Mouse (Mus musculus): Measurements from ENCODE around the gene Syt8. TPM values are rescaled to one million over a fixed set of nuclear protein-coding genes. Genes with fewer than 3 reads are reported as not detected.
"Not testable (repeated sequence)": the region's sequence is repeated elsewhere in the genome, so short reads cannot be mapped to it uniquely, and the experiment has no call there.

The Syt8 gene
- polyA plus RNA-seq, 1 experiment from 2014 or later = 0.60 TPM

GRCm38 (mm10) chr7:142394261-142395190, 40.1 kb upstream of the Syt8 start:
- no peaks in the 10 kb centered on the region for H3K27me3 ChIP-seq
- H3K4me1 ChIP-seq (replicated peaks) = no peaks in the 10 kb centered on the region
- no peaks in the 10 kb centered on the region for H3K9me3 ChIP-seq
- no peak overlapping the region for H3K4me2 ChIP-seq
- 68% methylated on average over 6 of the region's 6 CpGs for WGBS
- ATAC-seq (ENCODE audit: insufficient number of reproducible peaks, insufficient read depth, low FRiP score, low TSS enrichment, low read depth) = no peak
- H3K27ac ChIP-seq = no peak overlapping the region
- H3K36me3 ChIP-seq = no peaks in the 10 kb centered on the region
- no peak overlapping the region for H3K9ac ChIP-seq (replicated peaks)
- H3K4me3 ChIP-seq (replicated peaks) = no peak overlapping the region

GRCm38 (mm10) chr7:142395472-142395871, 39.2 kb upstream of the Syt8 start:
- H3K4me3 ChIP-seq (replicated peaks) = no peak overlapping the region

GRCm38 (mm10) chr7:142396611-142397010, 38.0 kb upstream of the Syt8 start:
- WGBS = 98% methylated on average over 1 of the region's 1 CpGs
- Histone ChIP-seq H3K27ac (no peak overlapping the region), H3K4me1 (replicated peaks) (peaks cover 4% of the 10 kb centered on the region), H3K27me3 (no peaks in the 10 kb centered on the region), H3K4me3 (replicated peaks) (no peak overlapping the region), H3K9ac (replicated peaks) (no peak overlapping the region), H3K9me3 (no peaks in the 10 kb centered on the region), H3K36me3 (no peaks in the 10 kb centered on the region), H3K4me2 (no peak overlapping the region)
- ATAC-seq (ENCODE audit: insufficient number of reproducible peaks, insufficient read depth, low FRiP score, low TSS enrichment, low read depth) = no peak

More at GRCm38 (mm10) chr7:142395472-142395871, 39.2 kb upstream of the Syt8 start:
- Histone ChIP-seq H3K9ac (replicated peaks) (no peak overlapping the region), H3K36me3 (no peaks in the 10 kb centered on the region), H3K9me3 (no peaks in the 10 kb centered on the region), H3K27ac (no peak overlapping the region), H3K4me2 (no peak overlapping the region), H3K4me1 (replicated peaks) (no peaks in the 10 kb centered on the region), H3K27me3 (no peaks in the 10 kb centered on the region)
- ATAC-seq (ENCODE audit: insufficient number of reproducible peaks, insufficient read depth, low FRiP score, low TSS enrichment, low read depth) = no peak
- 90% methylated on average over 4 of the region's 4 CpGs for WGBS

- 67% methylated on average over 2 of the region's 2 CpGs for WGBS
- no peak for ATAC-seq (ENCODE audit: insufficient number of reproducible peaks, insufficient read depth, low FRiP score, low TSS enrichment, low read depth)
- peaks cover 4% of the 10 kb centered on the region for H3K4me1 ChIP-seq (replicated peaks)
Observed at GRCm38 (mm10) chr7:142398052-142398451, 36.6 kb upstream of the Syt8 start.

GRCm38 (mm10) chr7:142399250-142399649, 35.4 kb upstream of the Syt8 start:
- Histone ChIP-seq H3K27me3 (no peaks in the 10 kb centered on the region), H3K9me3 (no peaks in the 10 kb centered on the region), H3K4me2 (no peak overlapping the region), H3K9ac (replicated peaks) (no peak overlapping the region), H3K36me3 (no peaks in the 10 kb centered on the region), H3K27ac (no peak overlapping the region), H3K4me3 (replicated peaks) (no peak overlapping the region), H3K4me1 (replicated peaks) (peaks cover 4% of the 10 kb centered on the region)
- no peak for ATAC-seq (ENCODE audit: insufficient number of reproducible peaks, insufficient read depth, low FRiP score, low TSS enrichment, low read depth)
- WGBS = 65% methylated on average over 1 of the region's 1 CpGs

More at GRCm38 (mm10) chr7:142398052-142398451, 36.6 kb upstream of the Syt8 start:
- Histone ChIP-seq H3K4me2 (no peak overlapping the region), H3K27ac (no peak overlapping the region), H3K9ac (replicated peaks) (no peak overlapping the region), H3K27me3 (no peaks in the 10 kb centered on the region), H3K4me3 (replicated peaks) (no peak overlapping the region), H3K9me3 (no peaks in the 10 kb centered on the region), H3K36me3 (no peaks in the 10 kb centered on the region)

GRCm38 (mm10) chr7:142400112-142400749, 34.4 kb upstream of the Syt8 start:
- no peak overlapping the region for H3K9ac ChIP-seq (replicated peaks)
- H3K9me3 ChIP-seq = no peaks in the 10 kb centered on the region
- no peak for ATAC-seq (ENCODE audit: insufficient number of reproducible peaks, insufficient read depth, low FRiP score, low TSS enrichment, low read depth)
- no peak overlapping the region for H3K4me2 ChIP-seq
- peaks cover 4% of the 10 kb centered on the region for H3K4me1 ChIP-seq (replicated peaks)
- no peak overlapping the region for H3K27ac ChIP-seq
- H3K27me3 ChIP-seq = no peaks in the 10 kb centered on the region
- H3K4me3 ChIP-seq (replicated peaks) = no peak overlapping the region
- no peaks in the 10 kb centered on the region for H3K36me3 ChIP-seq
- WGBS = 68% methylated on average over 7 of the region's 7 CpGs

- no peak for ATAC-seq (ENCODE audit: insufficient number of reproducible peaks, insufficient read depth, low FRiP score, low TSS enrichment, low read depth)
- Histone ChIP-seq H3K27me3 (no peaks in the 10 kb centered on the region), H3K4me1 (replicated peaks) (peaks cover 4% of the 10 kb centered on the region), H3K4me2 (no peak overlapping the region), H3K9ac (replicated peaks) (no peak overlapping the region), H3K9me3 (no peaks in the 10 kb centered on the region), H3K36me3 (no peaks in the 10 kb centered on the region), H3K27ac (no peak overlapping the region), H3K4me3 (replicated peaks) (no peak overlapping the region)
- WGBS = 46% methylated on average over 7 of the region's 7 CpGs
Observed at GRCm38 (mm10) chr7:142400750-142401142, 33.9 kb upstream of the Syt8 start.

GRCm38 (mm10) chr7:142403591-142403990, 31.1 kb upstream of the Syt8 start:
- Histone ChIP-seq H3K4me1 (replicated peaks) (peaks cover 4% of the 10 kb centered on the region), H3K36me3 (no peaks in the 10 kb centered on the region), H3K9me3 (no peaks in the 10 kb centered on the region), H3K9ac (replicated peaks) (no peak overlapping the region), H3K27me3 (no peaks in the 10 kb centered on the region), H3K27ac (no peak overlapping the region), H3K4me2 (no peak overlapping the region), H3K4me3 (replicated peaks) (no peak overlapping the region)
- no peak for ATAC-seq (ENCODE audit: insufficient number of reproducible peaks, insufficient read depth, low FRiP score, low TSS enrichment, low read depth)
- 88% methylated on average over 4 of the region's 4 CpGs for WGBS

GRCm38 (mm10) chr7:142405134-142405533, 29.5 kb upstream of the Syt8 start:
- H3K4me1 ChIP-seq (replicated peaks); H3K27me3 ChIP-seq; H3K27ac ChIP-seq; H3K4me3 ChIP-seq (replicated peaks); H3K36me3 ChIP-seq; H3K9me3 ChIP-seq; H3K4me2 ChIP-seq; H3K9ac ChIP-seq (replicated peaks); ATAC-seq (ENCODE audit: insufficient number of reproducible peaks, insufficient read depth, low FRiP score, low TSS enrichment, low read depth): not testable (repeated sequence)
- WGBS = 90% methylated on average over 5 of the region's 5 CpGs

GRCm38 (mm10) chr7:142407935-142408334, 26.7 kb upstream of the Syt8 start:
- no peaks in the 10 kb centered on the region for H3K9me3 ChIP-seq
- no peak for ATAC-seq (ENCODE audit: insufficient number of reproducible peaks, insufficient read depth, low FRiP score, low TSS enrichment, low read depth)
- no peak overlapping the region for H3K4me3 ChIP-seq (replicated peaks)
- no peak overlapping the region for H3K9ac ChIP-seq (replicated peaks)
- H3K4me2 ChIP-seq = no peak overlapping the region
- no peaks in the 10 kb centered on the region for H3K4me1 ChIP-seq (replicated peaks)
- no peaks in the 10 kb centered on the region for H3K27me3 ChIP-seq
- H3K36me3 ChIP-seq = no peaks in the 10 kb centered on the region
- 68% methylated on average over 4 of the region's 4 CpGs for WGBS
- H3K27ac ChIP-seq = no peak overlapping the region

- Histone ChIP-seq H3K36me3 (no peaks in the 10 kb centered on the region), H3K4me1 (replicated peaks) (no peaks in the 10 kb centered on the region), H3K27ac (no peak overlapping the region), H3K27me3 (no peaks in the 10 kb centered on the region), H3K9me3 (no peaks in the 10 kb centered on the region), H3K4me2 (no peak overlapping the region), H3K4me3 (replicated peaks) (no peak overlapping the region), H3K9ac (replicated peaks) (no peak overlapping the region)
- 91% methylated on average over 8 of the region's 8 CpGs for WGBS
- no peak for ATAC-seq (ENCODE audit: insufficient number of reproducible peaks, insufficient read depth, low FRiP score, low TSS enrichment, low read depth)
Observed at GRCm38 (mm10) chr7:142408686-142409085, 26.0 kb upstream of the Syt8 start.

Measured in limb, embryonic 12.5 days (tissue).